Mouse (Mus musculus) embryonic fibroblast, embryonic 13.5 days (primary cell): ENCODE results near the gene Chil1.

Experiments used
- CTCF ChIP-seq: IDR thresholded peaks from 2 replicates; pipeline ENCODE4 v1.5.1; 2011; ENCODE audit warnings: mild to moderate bottlenecking, control low read depth, low read length, moderate library complexity, borderline replicate concordance; ENCODE audit not compliant: insufficient read depth
- POLR2A ChIP-seq: IDR thresholded peaks from 2 replicates; pipeline ENCODE4 v1.6.1; 2011; ENCODE audit warnings: low read depth, mild to moderate bottlenecking, control low read depth, low read length, moderate library complexity

- TF ChIP-seq POLR2A (no peak), CTCF (no peak)
Observed at GRCm38 (mm10) chr1:134160404-134160803, 21.6 kb upstream of the Chil1 start.
